Mouse (Mus musculus) testis, adult 2 months (tissue): Measurements from ENCODE around the gene Fstl4. TPM values are rescaled to one million over a fixed set of nuclear protein-coding genes. Genes with fewer than 3 reads are reported as not detected.

Source experiments
- H3K27ac ChIP-seq: fragments of 200-500 bp; 2 replicates; pipeline ENCODE4 v1.5.1; 2012; ENCODE audit warnings: low read depth, low read length; ENCODE audit not compliant: control insufficient read depth, insufficient read depth
- H3K27me3 ChIP-seq: fragments of 200-500 bp; 2 replicates; pipeline ENCODE4 v1.6.1; 2012; ENCODE audit warnings: mild to moderate bottlenecking, low read length, moderate library complexity; ENCODE audit not compliant: control insufficient read depth, insufficient read depth
- H3K36me3 ChIP-seq: fragments of 200-500 bp; 2 replicates; pipeline ENCODE4 v1.6.1; 2012; ENCODE audit warnings: mild to moderate bottlenecking, low read length; ENCODE audit not compliant: control insufficient read depth, insufficient read depth
- H3K4me1 ChIP-seq: fragments of 200-500 bp; 2 replicates; pipeline ENCODE4 v1.6.1; 2012; ENCODE audit warnings: low read length; ENCODE audit not compliant: control insufficient read depth, insufficient read depth
- H3K4me3 ChIP-seq: fragments of 200-500 bp; 2 replicates; pipeline ENCODE4 v1.5.1; 2012; ENCODE audit warnings: low read depth, mild to moderate bottlenecking, low read length, moderate library complexity, mixed read lengths; ENCODE audit not compliant: control insufficient read depth
- CTCF ChIP-seq: fragments of 200-500 bp; IDR thresholded peaks from 2 replicates; pipeline ENCODE4 v1.5.1; 2012; ENCODE audit warnings: low read depth, mild to moderate bottlenecking, inconsistent platforms, low read length, moderate library complexity; ENCODE audit not compliant: control insufficient read depth, insufficient read depth, insufficient replicate concordance
- POLR2A ChIP-seq: fragments of 200-500 bp; IDR thresholded peaks from 2 replicates; pipeline ENCODE4 v1.6.1; 2012; ENCODE audit warnings: low read depth, mild to moderate bottlenecking, inconsistent platforms, low read length, moderate library complexity; ENCODE audit not compliant: control insufficient read depth
- polyA plus RNA-seq: library from polyadenylated mRNA; depleted of rRNA; stranded (reverse); fragments of >200 nt; gene quantifications from 2 replicates; pipeline ENCODE4 v1.2.3, GENCODE M21; 2012; rRNA removed

The Fstl4 gene
- 0.22 and 0.34 TPM in 2 replicates for polyA plus RNA-seq

- peaks cover 8% of the 10 kb centered on the region for H3K4me1 ChIP-seq
- H3K27me3 ChIP-seq: peaks cover 2% of the 10 kb centered on the region; the same call in 1 of the 2 replicates
- peak within 1 kb of the TSS; percentile 41; the same call in 1 of the 2 replicates for H3K4me3 ChIP-seq
- TF ChIP-seq POLR2A (no peak), CTCF (no peak)
- H3K27ac ChIP-seq: no peak within 1 kb of the TSS
- H3K36me3 ChIP-seq: no peaks in the 10 kb centered on the region
Measured at GRCm38 (mm10) chr11:52764461-52764893, at the start of gene Fstl4. TSS of gene Fstl4 (plus strand) at chr11:52764634.

- no peak overlapping the region for H3K4me3 ChIP-seq
- no peak overlapping the region for H3K27ac ChIP-seq
- H3K36me3 ChIP-seq: no peaks in the 10 kb centered on the region
- H3K4me1 ChIP-seq: no peaks in the 10 kb centered on the region
- TF ChIP-seq POLR2A (no peak), CTCF (no peak)
- H3K27me3 ChIP-seq: no peaks in the 10 kb centered on the region
Measured at GRCm38 (mm10) chr11:52718570-52718969, 45.9 kb upstream of the Fstl4 start.

- Histone ChIP-seq H3K36me3 (no peaks in the 10 kb centered on the region), H3K27ac (no peak overlapping the region), H3K4me3 (no peak overlapping the region), H3K27me3 (no peaks in the 10 kb centered on the region), H3K4me1 (no peaks in the 10 kb centered on the region)
- no peak for TF ChIP-seq POLR2A
- TF ChIP-seq CTCF: no peak
Measured at GRCm38 (mm10) chr11:52721087-52721486, 43.3 kb upstream of the Fstl4 start.

GRCm38 (mm10) chr11:52722706-52723105 is 41.7 kb upstream of the Fstl4 start:
- H3K4me3 ChIP-seq: no peak overlapping the region
- H3K4me1 ChIP-seq: no peaks in the 10 kb centered on the region
- H3K27me3 ChIP-seq: no peaks in the 10 kb centered on the region
- no peak for TF ChIP-seq CTCF
- TF ChIP-seq POLR2A: no peak
- no peaks in the 10 kb centered on the region for H3K36me3 ChIP-seq
- H3K27ac ChIP-seq: no peak overlapping the region

- Histone ChIP-seq H3K36me3 (no peaks in the 10 kb centered on the region), H3K27ac (no peak overlapping the region), H3K4me1 (no peaks in the 10 kb centered on the region), H3K4me3 (no peak overlapping the region), H3K27me3 (no peaks in the 10 kb centered on the region)
- no peak for TF ChIP-seq CTCF
- no peak for TF ChIP-seq POLR2A
Measured at GRCm38 (mm10) chr11:52726001-52726400, 38.4 kb upstream of the Fstl4 start.

- Histone ChIP-seq H3K4me1 (no peaks in the 10 kb centered on the region), H3K36me3 (no peaks in the 10 kb centered on the region), H3K4me3 (no peak overlapping the region), H3K27ac (no peak overlapping the region), H3K27me3 (no peaks in the 10 kb centered on the region)
- TF ChIP-seq CTCF: no peak
- TF ChIP-seq POLR2A: no peak
Measured at GRCm38 (mm10) chr11:52728479-52728878, 36.0 kb upstream of the Fstl4 start.

GRCm38 (mm10) chr11:52729890-52730289 is 34.5 kb upstream of the Fstl4 start:
- Histone ChIP-seq H3K4me1 (no peaks in the 10 kb centered on the region), H3K36me3 (no peaks in the 10 kb centered on the region), H3K4me3 (no peak overlapping the region), H3K27ac (no peak overlapping the region), H3K27me3 (no peaks in the 10 kb centered on the region)
- TF ChIP-seq POLR2A: no peak
- no peak for TF ChIP-seq CTCF

- Histone ChIP-seq H3K4me3 (no peak overlapping the region), H3K4me1 (no peaks in the 10 kb centered on the region), H3K27me3 (no peaks in the 10 kb centered on the region), H3K27ac (no peak overlapping the region), H3K36me3 (no peaks in the 10 kb centered on the region)
- TF ChIP-seq CTCF (no peak), POLR2A (no peak)
Measured at GRCm38 (mm10) chr11:52731979-52732378, 32.5 kb upstream of the Fstl4 start.
